In genomic region chr6:99599229-99599628, GRCm38 (mm10) we compare ENCODE assay signal across 11 mouse cellular contexts.
DNase-seq lines count a peak whose midpoint lies in the region; ATAC-seq and TF ChIP-seq lines count a peak whose summit lies in the region.
"Had no signal": no experiment of that assay in that cellular context is flagged by ENCODE, and none has a peak within 500 bp of the region (broad histone marks: within the 10 kb centered on the region; RNA-seq: fewer than 3 reads in every experiment).

No protein-coding gene starts in this region.

- no peaks in the 10 kb centered on the region for H3K9me3 ChIP-seq in hindbrain, embryonic 10.5 days
- no peaks in the 10 kb centered on the region for H3K9me3 ChIP-seq in midbrain, embryonic 12.5 days
- no peaks in the 10 kb centered on the region for H3K9me3 ChIP-seq in intestine, postnatal 0 days (ENCODE audit: control insufficient read depth)
- H3K9me3 ChIP-seq: heart, embryonic 15.5 days; lung, embryonic 15.5 days had no signal

- peaks cover 5% of the 10 kb centered on the region for H3K27me3 ChIP-seq in hindbrain, embryonic 10.5 days (ENCODE audit: insufficient read depth, poor library complexity, severe bottlenecking)
- H3K27me3 ChIP-seq in midbrain, embryonic 12.5 days, result 0 out of 2 replicates have a peak, but pooled peaks cover 4% of the 10 kb centered on the region
- no peaks in the 10 kb centered on the region for H3K27me3 ChIP-seq in intestine, postnatal 0 days (replicated peaks; ENCODE audit: control insufficient read depth, insufficient read depth, low read length)
- H3K27me3 ChIP-seq: heart, embryonic 15.5 days; lung, embryonic 15.5 days; Patski had no signal

- peak; percentile 71 for ATAC-seq in midbrain, embryonic 12.5 days (ENCODE audit: low FRiP score, low read depth)
- ATAC-seq in intestine, postnatal 0 days, result no peak
- ATAC-seq: Patski had no signal

- no peak overlapping the region for H3K9ac ChIP-seq in midbrain, embryonic 12.5 days (replicated peaks)
- H3K9ac ChIP-seq in intestine, postnatal 0 days (ENCODE audit: low read depth, low read length), result no peak overlapping the region
- H3K9ac ChIP-seq: lung, embryonic 15.5 days had no signal

- no peaks in the 10 kb centered on the region for H3K36me3 ChIP-seq in hindbrain, embryonic 10.5 days
- H3K36me3 ChIP-seq in midbrain, embryonic 12.5 days, result no peaks in the 10 kb centered on the region
- H3K36me3 ChIP-seq in intestine, postnatal 0 days (ENCODE audit: control insufficient read depth, insufficient read depth), result no peaks in the 10 kb centered on the region
- H3K36me3 ChIP-seq: heart, embryonic 15.5 days; lung, embryonic 15.5 days had no signal

- H3K4me3 ChIP-seq in hindbrain, embryonic 10.5 days, result no peak overlapping the region
- no peak overlapping the region for H3K4me3 ChIP-seq in midbrain, embryonic 12.5 days
- no peak overlapping the region for H3K4me3 ChIP-seq in intestine, postnatal 0 days (ENCODE audit: low read depth, low read length)
- H3K4me3 ChIP-seq: heart, embryonic 15.5 days; lung, embryonic 15.5 days had no signal

- DNase-seq in embryo, embryonic 11 days, result peak; percentile 27
- DNase-seq in embryo, embryonic 9.5 days (ENCODE audit: extremely low spot score), result no peak
- peak; percentile 50 for DNase-seq in brain, adult 2 months (ENCODE audit: low read depth, low spot score)
- peak; percentile 53 for DNase-seq in hindbrain, embryonic 10.5 days (ENCODE audit: low spot score)
- no peak for DNase-seq in heart, postnatal 4 days
- DNase-seq in cerebellum, adult 18-20 months, result no peak

- no peak for TF ChIP-seq CTCF in intestine, postnatal 0 days (IDR thresholded peaks at IDR 0.05; ENCODE audit: low read depth)

- H3K4me1 ChIP-seq in hindbrain, embryonic 10.5 days (replicated peaks), result peaks cover 11% of the 10 kb centered on the region
- peaks cover 11% of the 10 kb centered on the region for H3K4me1 ChIP-seq in midbrain, embryonic 12.5 days
- no peaks in the 10 kb centered on the region for H3K4me1 ChIP-seq in intestine, postnatal 0 days (replicated peaks; ENCODE audit: control insufficient read depth, insufficient read depth, low read length)

- 38% methylated on average over 5 of the region's 5 CpGs for WGBS in hindbrain, embryonic 10.5 days
- WGBS in midbrain, embryonic 12.5 days, result 16% methylated on average over 5 of the region's 5 CpGs
- 79% methylated on average over 5 of the region's 5 CpGs for WGBS in intestine, postnatal 0 days

- H3K27ac ChIP-seq in hindbrain, embryonic 10.5 days, result peak overlapping the region; percentile 76; the same call in 1 of the 2 replicates
- peak overlapping the region; percentile 62 for H3K27ac ChIP-seq in midbrain, embryonic 12.5 days (replicated peaks)
- H3K27ac ChIP-seq in intestine, postnatal 0 days (ENCODE audit: low read depth, low read length), result no peak overlapping the region
- H3K27ac ChIP-seq: heart, embryonic 15.5 days; lung, embryonic 15.5 days had no signal

- H3K4me2 ChIP-seq in midbrain, embryonic 12.5 days (replicated peaks), result no peak overlapping the region; the same call in 1 of the 2 replicates
- no peak overlapping the region for H3K4me2 ChIP-seq in intestine, postnatal 0 days (replicated peaks; ENCODE audit: low read depth)

Comparison
In these comparisons a context has a peak if more than half of its experiments do, and no peak if none do; other contexts are left out.
1. DNase-seq: peak in embryo, embryonic 11 days (single experiment), brain, adult 2 months (single experiment) and hindbrain, embryonic 10.5 days (single experiment); none in embryo, embryonic 9.5 days (single experiment), heart, postnatal 4 days (single experiment) and cerebellum, adult 18-20 months (0 of 2).